10 mouse cellular contexts compared by ENCODE assay signal in the genomic region with DNA sequence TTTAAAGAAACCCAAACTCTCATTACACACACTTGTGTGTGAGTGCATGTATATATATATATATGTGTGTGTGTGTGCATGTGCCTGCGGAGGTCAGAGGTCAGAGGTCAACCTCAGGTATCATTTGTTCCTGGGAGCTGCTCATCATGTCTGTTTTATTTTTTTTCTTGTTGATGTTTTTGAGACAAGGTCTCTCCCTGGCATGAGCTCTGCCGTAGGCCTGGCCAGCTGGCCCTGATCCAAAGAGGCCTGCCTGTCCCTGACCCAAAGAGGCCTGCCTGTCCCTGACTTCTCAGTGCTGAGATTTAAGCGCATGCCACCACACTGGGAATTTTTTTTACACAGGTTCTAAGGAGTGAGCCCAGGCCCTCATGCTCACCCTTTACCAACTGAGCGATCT.
DNase-seq lines count a peak whose midpoint lies in the region; ATAC-seq lines count a peak whose summit lies in the region.
"Had no signal": no experiment of that assay in that cellular context is flagged by ENCODE, and none has a peak within 500 bp of the region (broad histone marks: within the 10 kb centered on the region; RNA-seq: fewer than 3 reads in every experiment).

No protein-coding gene starts in this region.

- no peak for ATAC-seq in cerebellum, adult (ENCODE audit: insufficient number of reproducible peaks, low FRiP score, low TSS enrichment)
- ATAC-seq: forebrain, embryonic 14.5 days had no signal

- DNase-seq in cerebellum, postnatal 10 days = peak; percentile 61 to 73
- peak; percentile 40 for DNase-seq in kidney, adult 18-20 months
- no peak for DNase-seq in kidney, postnatal 14 days
- peak; percentile 25 for DNase-seq in right cerebral cortex, postnatal 14 days
- no peak for DNase-seq in right cerebral cortex, postnatal 25 days
- DNase-seq in testis, postnatal 14 days (ENCODE audit: low spot score) = peak; percentile 40
- no peak for DNase-seq in frontal cortex, postnatal 14 days (ENCODE audit: low spot score in 2 of 2)
- DNase-seq: gastrocnemius, postnatal 36 days had no signal

Comparison
In these comparisons a context has a peak if more than half of its experiments do, and no peak if none do; other contexts are left out.
1. DNase-seq: peak in cerebellum, postnatal 10 days (2 of 2), kidney, adult 18-20 months (single experiment), right cerebral cortex, postnatal 14 days (single experiment) and testis, postnatal 14 days (single experiment); none in kidney, postnatal 14 days (single experiment), right cerebral cortex, postnatal 25 days (single experiment) and frontal cortex, postnatal 14 days (0 of 2).